Mouse (Mus musculus) liver, adult 2 months (tissue): ENCODE measurements around the gene Kcnab1. TPM values are rescaled to one million over a fixed set of nuclear protein-coding genes. Genes with fewer than 3 reads are reported as not detected.
"Not testable (repeated sequence)": the region's sequence is repeated elsewhere in the genome, so short reads cannot be mapped to it uniquely, and the experiment has no call there.

ENCODE experiments used
- DNase-seq: peaks from one replicate; pipeline ENCODE4 v3.0.0-alpha.2; 2011; ENCODE audit warnings: low read depth, low spot score; ENCODE audit errors: extremely low read depth
- H3K27ac ChIP-seq: fragments of 200-500 bp; replicated peaks from 2 replicates; pipeline ENCODE4 v1.5.1; 2012; ENCODE audit warnings: low read depth, mild to moderate bottlenecking, control low read depth, inconsistent platforms, low read length; ENCODE audit not compliant: insufficient read depth
- H3K27me3 ChIP-seq: fragments of 200-500 bp; 2 replicates; pipeline ENCODE4 v1.6.1; 2012; ENCODE audit warnings: mild to moderate bottlenecking, moderate library complexity, low read length, inconsistent platforms; ENCODE audit not compliant: control insufficient read depth, insufficient read depth
- H3K36me3 ChIP-seq: fragments of 200-500 bp; 2 replicates; pipeline ENCODE4 v1.6.1; 2012; ENCODE audit warnings: low read length, inconsistent platforms; ENCODE audit not compliant: control insufficient read depth, insufficient read depth
- H3K4me1 ChIP-seq: fragments of 200-500 bp; 2 replicates; pipeline ENCODE4 v1.6.1; 2011; ENCODE audit warnings: low read length; ENCODE audit not compliant: control insufficient read depth, insufficient read depth
- H3K4me3 ChIP-seq: fragments of 200-500 bp; 2 replicates; pipeline ENCODE4 v1.5.1; 2011; ENCODE audit warnings: low read depth, mild to moderate bottlenecking, control low read depth, low read length, moderate library complexity; ENCODE audit not compliant: insufficient read depth
- H3K79me2 ChIP-seq: fragments of 200-500 bp; 2 replicates; pipeline ENCODE4 v1.6.1; 2012; ENCODE audit warnings: inconsistent platforms, mild to moderate bottlenecking, low read length, moderate library complexity; ENCODE audit not compliant: control insufficient read depth, insufficient read depth
- H3K9ac ChIP-seq: fragments of 200-500 bp; 2 replicates; pipeline ENCODE4 v1.6.1; 2012; ENCODE audit warnings: low read depth, mild to moderate bottlenecking, control low read depth, inconsistent platforms, low read length
- CTCF ChIP-seq: fragments of 200-500 bp; IDR thresholded peaks from 2 replicates; pipeline ENCODE4 v1.5.1; 2011; ENCODE audit warnings: low read depth, low read length, control low read depth
- POLR2A ChIP-seq: fragments of 200-500 bp; IDR thresholded peaks from 2 replicates; pipeline ENCODE4 v1.6.1; 2011; ENCODE audit warnings: low read length, control low read depth; ENCODE audit not compliant: insufficient read depth; ENCODE audit errors: extremely low read depth
- WGBS: fragments of 180-500 bp; shearing (Covaris S2); methylation state at CpG from one replicate; pipeline ENCODE4 v1.1.7; 2018; 5-methylcytosine and 5-hydroxymethylcytosine counted together
- polyA plus RNA-seq: library from polyadenylated mRNA; depleted of rRNA; stranded (reverse); fragments of >200 nt; gene quantifications from 2 replicates; pipeline ENCODE4 v1.2.3, GENCODE M21; 2012
- total RNA-seq: library from RNA; depleted of rRNA; stranded (reverse); fragments of >200 nt; gene quantifications from 2 replicates; pipeline ENCODE4 v1.2.3, GENCODE M21; 2014

The Kcnab1 gene
- total and polyA plus RNA-seq, 2 experiments, result 0.06 to 0.28 TPM

GRCm38 (mm10) chr3:65384431-65384830, 275.2 kb downstream of the Kcnab1 start:
- Histone ChIP-seq H3K27ac (no peak overlapping the region), H3K4me3 (no peak overlapping the region), H3K4me1 (no peaks in the 10 kb centered on the region; the same call in 1 of the 2 replicates), H3K9ac (no peak overlapping the region), H3K36me3 (peaks cover 70% of the 10 kb centered on the region), H3K79me2 (no peaks in the 10 kb centered on the region; the same call in 1 of the 2 replicates), H3K27me3 (no peaks in the 10 kb centered on the region)
- TF ChIP-seq POLR2A (no peak), CTCF (no peak)
- WGBS, result 82% methylated on average over 3 of the region's 3 CpGs
- no peak for DNase-seq

GRCm38 (mm10) chr3:65385771-65386170, 276.6 kb downstream of the Kcnab1 start:
- no peak for TF ChIP-seq CTCF
- TF ChIP-seq POLR2A, result no peak
- no peak overlapping the region for H3K9ac ChIP-seq
- H3K27ac ChIP-seq, result no peak overlapping the region
- no peaks in the 10 kb centered on the region for H3K27me3 ChIP-seq
- H3K4me1 ChIP-seq, result no peaks in the 10 kb centered on the region; the same call in 1 of the 2 replicates
- H3K36me3 ChIP-seq, result peaks cover 72% of the 10 kb centered on the region
- DNase-seq, result no peak
- H3K4me3 ChIP-seq, result no peak overlapping the region
- H3K79me2 ChIP-seq, result no peaks in the 10 kb centered on the region; the same call in 1 of the 2 replicates

- Histone ChIP-seq H3K4me1 (peaks cover 2% of the 10 kb centered on the region; the same call in 1 of the 2 replicates), H3K36me3 (peaks cover 36% of the 10 kb centered on the region), H3K79me2 (no peaks in the 10 kb centered on the region; the same call in 1 of the 2 replicates), H3K27me3 (no peaks in the 10 kb centered on the region), H3K9ac (peak overlapping the region; percentile 92), H3K4me3 (peak overlapping the region; percentile 88), H3K27ac (peak overlapping the region; percentile 66; the same call in 1 of the 2 replicates)
- WGBS, result 10% methylated on average over 6 of the region's 6 CpGs
- TF ChIP-seq CTCF, result no peak
- no peak for TF ChIP-seq POLR2A
- peak; percentile 40 for DNase-seq
Measured at GRCm38 (mm10) chr3:65391222-65391783, 282.1 kb downstream of the Kcnab1 start.

- H3K4me3 ChIP-seq, result peak overlapping the region; percentile 88
- peaks cover 31% of the 10 kb centered on the region for H3K36me3 ChIP-seq
- WGBS, result under 1% methylated on average over 37 of the region's 37 CpGs
- H3K27ac ChIP-seq, result peak overlapping the region; percentile 66
- H3K4me1 ChIP-seq, result peaks cover 2% of the 10 kb centered on the region; the same call in 1 of the 2 replicates
- no peaks in the 10 kb centered on the region for H3K27me3 ChIP-seq
- TF ChIP-seq CTCF (no peak), POLR2A (no peak)
- peak; percentile 49 for DNase-seq
- H3K79me2 ChIP-seq, result no peaks in the 10 kb centered on the region; the same call in 1 of the 2 replicates
- peak overlapping the region; percentile 92 for H3K9ac ChIP-seq
Measured at GRCm38 (mm10) chr3:65391784-65392420, 282.7 kb downstream of the Kcnab1 start.

- WGBS, result under 1% methylated on average over 36 of the region's 36 CpGs
- H3K79me2 ChIP-seq, result no peaks in the 10 kb centered on the region; the same call in 1 of the 2 replicates
- H3K4me3 ChIP-seq, result peak within 1 kb of the TSS; percentile 88
Measured at GRCm38 (mm10) chr3:65392421-65392817, 283.2 kb downstream of the Kcnab1 start, which contains the start of gene Ssr3. Gene Ssr3, minus strand, starts transcription at chr3:65392623.

GRCm38 (mm10) chr3:65395111-65395510, 285.9 kb downstream of the Kcnab1 start:
- H3K79me2 ChIP-seq, H3K36me3 ChIP-seq, DNase-seq, H3K27ac ChIP-seq, H3K4me3 ChIP-seq, H3K27me3 ChIP-seq, H3K4me1 ChIP-seq, H3K9ac ChIP-seq: not testable (repeated sequence)
- WGBS, result 100% methylated on average over 1 of the region's 1 CpGs

More at GRCm38 (mm10) chr3:65392421-65392817, 283.2 kb downstream of the Kcnab1 start, which contains the start of gene Ssr3:
- no peak for TF ChIP-seq CTCF
- peak; percentile 87 for TF ChIP-seq POLR2A
- peak; percentile 97 for DNase-seq
- Histone ChIP-seq H3K36me3 (peaks cover 25% of the 10 kb centered on the region), H3K9ac (peak within 1 kb of the TSS; percentile 92), H3K27ac (peak within 1 kb of the TSS; percentile 66), H3K27me3 (no peaks in the 10 kb centered on the region), H3K4me1 (peaks cover 2% of the 10 kb centered on the region; the same call in 1 of the 2 replicates)
